Mouse (Mus musculus) ZHBTc4 (cell line): ENCODE measurements around the gene Hist2h2aa1.
"Not testable (repeated sequence)": the region's sequence is repeated elsewhere in the genome, so short reads cannot be mapped to it uniquely, and the experiment has no call there.

Source experiments
- DNase-seq: peaks from one replicate; pipeline ENCODE4 v3.0.0-alpha.2; 2011; ENCODE audit warnings: low read depth, low spot score

The Hist2h2aa1 gene

GRCm38 (mm10) chr3:96251787-96252186, 6.5 kb downstream of the Hist2h2aa1 start:
- DNase-seq, result no peak

GRCm38 (mm10) chr3:96254683-96255355, 9.5 kb downstream of the Hist2h2aa1 start:
- DNase-seq, result peak; percentile 87

GRCm38 (mm10) chr3:96255926-96256593, 10.8 kb downstream of the Hist2h2aa1 start:
- no peak for DNase-seq

GRCm38 (mm10) chr3:96257190-96257589, 11.9 kb downstream of the Hist2h2aa1 start:
- no peak for DNase-seq

- DNase-seq, result no peak
Observed at GRCm38 (mm10) chr3:96260220-96260619, 14.9 kb downstream of the Hist2h2aa1 start.

- no peak for DNase-seq
Observed at GRCm38 (mm10) chr3:96261623-96262022, 16.3 kb downstream of the Hist2h2aa1 start.

GRCm38 (mm10) chr3:96262216-96262875, 17.0 kb downstream of the Hist2h2aa1 start:
- peak; percentile 91 for DNase-seq

- DNase-seq, result peak; percentile 94
Observed at GRCm38 (mm10) chr3:96262979-96263550, 17.8 kb downstream of the Hist2h2aa1 start, which contains the start of gene Hist2h4. Hist2h4 (minus strand) TSS chr3:96263311.

GRCm38 (mm10) chr3:96263558-96264403, 18.5 kb downstream of the Hist2h2aa1 start:
- DNase-seq, result peak; percentile 69

GRCm38 (mm10) chr3:96264404-96264949, 19.2 kb downstream of the Hist2h2aa1 start:
- no peak for DNase-seq

- no peak for DNase-seq
Observed at GRCm38 (mm10) chr3:96266132-96266710, 20.9 kb downstream of the Hist2h2aa1 start.

GRCm38 (mm10) chr3:96267541-96267940, 22.2 kb downstream of the Hist2h2aa1 start:
- no peak for DNase-seq

GRCm38 (mm10) chr3:96268051-96268775, 22.9 kb downstream of the Hist2h2aa1 start, which contains the start of gene Hist2h3b:
Hist2h3b (plus strand) TSS chr3:96268654.
- DNase-seq, result peak; percentile 87

- DNase-seq, result not testable (repeated sequence)
Observed at GRCm38 (mm10) chr3:96268776-96269378, 23.6 kb downstream of the Hist2h2aa1 start.

GRCm38 (mm10) chr3:96269511-96270474, 24.5 kb downstream of the Hist2h2aa1 start, which contains the start of gene Hist2h2bb:
Hist2h2bb (plus strand) TSS chr3:96269752.
- peak; percentile 98 for DNase-seq

GRCm38 (mm10) chr3:96273591-96274465, 28.5 kb downstream of the Hist2h2aa1 start:
- DNase-seq, result peak; percentile 68

- DNase-seq, result peak; percentile 79
Observed at GRCm38 (mm10) chr3:96277428-96277799, 32.1 kb downstream of the Hist2h2aa1 start.
